Mouse (Mus musculus): Measurements from ENCODE around the gene Tnpo1.

DNA sequence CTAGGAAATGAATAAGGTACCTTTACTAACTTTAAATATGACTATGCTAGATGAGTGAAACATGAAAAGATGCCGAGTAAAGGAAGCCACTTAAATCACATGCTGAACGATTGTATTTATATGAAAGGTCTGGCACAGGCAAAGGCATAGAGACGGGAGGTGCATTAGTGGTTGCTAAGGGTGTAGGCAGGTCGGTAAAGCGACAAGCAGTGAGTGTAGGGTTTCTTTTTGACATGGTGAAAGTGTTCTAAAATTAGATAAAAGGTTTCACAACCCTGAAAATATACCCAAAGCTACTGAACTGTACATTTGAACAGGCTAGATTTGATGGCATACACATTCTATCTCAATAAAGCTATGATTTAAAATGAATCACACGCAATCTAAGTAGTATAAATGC lies 10.9 kb upstream of the Tnpo1 start:
- TF ChIP-seq CTCF (IDR thresholded peaks at IDR 0.05; ENCODE audit: low read depth) (no peak), EP300 (IDR thresholded peaks at IDR 0.05; ENCODE audit: low read depth) (no peak)
